Mouse (Mus musculus) Patski (cell line): Measurements from ENCODE around the gene Pot1b. TPM values are rescaled to one million over a fixed set of nuclear protein-coding genes. Genes with fewer than 3 reads are reported as not detected.

Experiments used
- ATAC-seq: fragments of 100-300 bp; one replicate; pipeline ENCODE4 v1.8.0; 2021
- CTCF ChIA-PET: fragments of 350-600 bp; sonication (Branson Sonifier 250); formaldehyde crosslinking; loops from one replicate; lab custom pipeline; 2022; ENCODE audit warnings: inconsistent platforms; lab: Charles Lee
- POLR2A ChIA-PET: fragments of 350-600 bp; sonication (Branson Sonifier 250); formaldehyde crosslinking; loops from one replicate; lab custom pipeline; 2022; ENCODE audit warnings: antibody characterized with exemption, inconsistent platforms; lab: Charles Lee
- DNase-seq: peaks from one replicate; pipeline ENCODE4 v3.0.0-alpha.2; 2011; ENCODE audit warnings: low read depth, low spot score
- H3K27me3 ChIP-seq: fragments of 371-371 bp; one replicate; pipeline ENCODE4 v1.5.1; 2021
- CTCF ChIP-seq: fragments of 100-300 bp; IDR thresholded peaks from one replicate; pipeline ENCODE4 v1.5.1; 2021
- in situ Hi-C: fragments of 300-500 bp; cut with MboI; formaldehyde crosslinking; loops from 3 replicates; pipeline ENCODE4 v1.11.1; 2018; ENCODE audit warnings: low pct_unique_long_range_greater_than_20kb, mixed read lengths
- polyA plus RNA-seq: library from polyadenylated mRNA; unstranded; gene quantifications from one replicate; pipeline ENCODE4 v1.2.3, GENCODE M21; 2021

Gene Pot1b
- polyA plus RNA-seq: 4.3 TPM

DNA sequence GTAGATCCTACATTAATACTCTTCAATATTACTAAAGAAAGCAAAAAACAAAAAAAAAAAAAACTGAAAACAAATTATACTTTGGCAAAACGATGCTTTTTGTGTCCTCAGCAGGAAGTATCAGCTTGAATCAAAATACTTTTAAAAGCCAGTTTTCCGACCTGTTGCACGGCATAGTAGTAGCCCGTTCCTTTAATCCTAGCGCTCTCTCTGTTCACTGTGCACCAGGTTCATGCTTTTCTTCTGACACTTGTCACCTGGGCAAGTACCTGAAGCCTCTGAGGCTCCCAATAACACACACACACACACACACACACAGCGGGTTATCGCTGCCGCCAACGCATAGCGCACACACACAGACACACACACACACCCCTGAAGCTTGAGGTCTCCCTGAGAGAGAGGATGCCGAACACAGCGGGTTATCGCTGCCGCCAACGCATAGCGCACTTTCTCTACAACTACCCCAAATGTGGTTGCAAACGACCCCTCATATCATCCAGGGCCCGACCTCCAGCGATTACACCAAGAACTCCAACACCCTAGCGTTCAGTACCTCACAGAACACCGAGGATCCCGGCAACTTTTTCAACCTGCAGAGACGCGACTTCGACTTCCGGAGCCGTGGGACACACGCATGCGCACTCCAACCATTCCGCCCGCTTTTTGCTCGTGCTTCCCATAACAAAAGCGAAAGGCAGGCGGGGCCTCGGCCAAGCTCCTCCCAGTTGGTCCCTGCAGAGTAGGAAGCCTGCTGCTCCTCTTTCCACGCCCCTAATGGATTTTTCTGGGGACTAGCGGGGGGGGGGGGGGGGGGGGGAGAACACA lies at the start of gene Pot1b:
Gene Pot1b (minus strand): TSS at position 645 of the 828 bp plus-strand sequence.
- peak; percentile 75 for DNase-seq
- POLR2A ChIA-PET: no interaction called here
- H3K27me3 ChIP-seq: peaks cover 10% of the 10 kb centered on the region
- in situ Hi-C loops: loop anchor here (25.0 kb wide), 1 partner anchor 300 kb away; the partner anchor contains the start of genes Mpnd and Stap2
- CTCF ChIA-PET: no interaction called here
- TF ChIP-seq CTCF: no peak
- peak; percentile 99 for ATAC-seq

DNA sequence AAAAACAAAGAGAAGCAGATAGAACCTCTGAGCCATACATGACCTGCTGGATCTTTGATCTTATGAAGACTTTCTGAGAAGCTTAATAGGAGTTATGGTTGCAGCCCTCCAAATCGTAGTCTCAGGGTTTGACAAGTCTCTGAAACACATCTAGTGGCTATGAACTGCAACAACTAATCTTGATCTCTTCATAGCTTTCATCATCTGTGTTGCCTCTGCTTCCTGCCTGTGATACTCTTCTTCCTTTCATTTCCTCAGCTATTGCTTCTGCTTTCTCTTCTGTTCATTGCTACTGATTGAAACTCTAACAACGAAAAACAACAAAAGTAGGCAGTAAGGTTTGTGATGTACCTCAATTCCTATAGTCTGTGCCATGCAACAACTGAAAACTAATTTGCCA lies 38.7 kb upstream of the Pot1b start:
- no peak for ATAC-seq
- ChIA-PET POLR2A (no interaction called here), CTCF (no interaction called here)
- H3K27me3 ChIP-seq: peaks cover 20% of the 10 kb centered on the region
- DNase-seq: no peak
- in situ Hi-C loops: no loop called here
- no peak for TF ChIP-seq CTCF

DNA sequence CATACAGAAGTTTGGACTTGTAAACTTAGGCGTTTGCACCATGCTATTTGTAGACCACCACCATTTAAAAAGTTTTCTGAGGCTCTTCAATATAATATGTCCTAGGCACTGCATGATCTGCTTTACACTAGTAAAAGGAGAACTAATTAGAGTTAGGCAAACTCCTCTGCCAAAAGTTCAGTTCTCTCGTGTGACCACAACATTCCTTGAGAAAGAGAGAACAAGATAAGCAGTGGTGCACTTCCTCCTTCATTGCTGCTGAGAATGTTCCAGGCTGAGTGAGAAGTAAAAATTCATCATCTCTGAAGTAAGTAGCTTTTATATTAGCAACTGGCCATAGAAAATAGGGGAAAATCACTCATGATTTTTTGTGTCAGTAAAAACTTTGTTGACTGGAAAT lies 37.4 kb upstream of the Pot1b start, which contains the start of gene Adgre4:
Gene Adgre4 (plus strand): TSS at position 199 of the 400 bp plus-strand sequence.
- ATAC-seq (no peak), DNase-seq (no peak)
- ChIA-PET CTCF (no interaction called here), POLR2A (no interaction called here)
- peaks cover 20% of the 10 kb centered on the region for H3K27me3 ChIP-seq
- TF ChIP-seq CTCF: no peak
- in situ Hi-C loops: no loop called here

DNA sequence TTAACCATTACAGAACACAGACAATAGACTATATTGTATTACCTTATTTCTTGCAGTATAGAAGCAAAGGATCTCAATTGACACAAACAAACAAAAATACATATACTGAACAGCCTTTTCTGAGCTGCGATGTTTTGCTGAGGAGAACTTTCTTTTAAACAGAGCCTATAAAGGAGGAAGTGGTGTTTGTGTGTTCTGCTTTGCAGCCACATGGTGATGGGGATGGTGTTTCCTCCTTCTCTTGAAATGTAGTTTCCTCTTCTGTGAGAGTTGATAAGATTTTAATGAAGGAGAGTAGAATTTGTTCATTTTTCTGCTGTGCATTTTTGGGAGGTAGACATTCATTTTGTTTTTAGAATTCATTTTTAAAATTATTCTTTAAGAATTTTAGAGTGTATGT lies 24.2 kb upstream of the Pot1b start:
- POLR2A ChIA-PET: no interaction called here
- H3K27me3 ChIP-seq: peaks cover 12% of the 10 kb centered on the region
- DNase-seq: no peak
- TF ChIP-seq CTCF: no peak
- CTCF ChIA-PET: no interaction called here
- in situ Hi-C loops: no loop called here
- no peak for ATAC-seq

DNA sequence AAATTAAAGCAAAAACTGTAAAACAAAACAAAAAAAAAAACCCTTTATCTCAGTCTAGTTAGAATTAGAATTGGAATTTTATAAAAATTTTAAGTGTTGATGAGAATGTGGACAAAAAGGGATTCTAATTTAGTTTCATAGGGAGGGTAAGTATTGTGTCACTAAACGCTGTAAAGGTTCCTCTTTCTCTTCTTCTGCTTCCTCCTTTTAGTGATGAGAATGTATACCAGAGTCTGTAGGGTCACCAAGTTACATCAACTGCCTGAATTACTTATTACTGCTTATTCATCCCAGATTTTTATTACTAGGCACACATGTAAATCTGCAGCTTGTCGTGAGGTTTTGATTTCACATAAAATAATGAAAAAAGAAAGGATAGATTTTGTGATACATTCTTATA lies 13.8 kb upstream of the Pot1b start:
- ChIA-PET POLR2A (no interaction called here), CTCF (no interaction called here)
- ATAC-seq (no peak), DNase-seq (no peak)
- no peak for TF ChIP-seq CTCF
- in situ Hi-C loops: no loop called here
- peaks cover 30% of the 10 kb centered on the region for H3K27me3 ChIP-seq

DNA sequence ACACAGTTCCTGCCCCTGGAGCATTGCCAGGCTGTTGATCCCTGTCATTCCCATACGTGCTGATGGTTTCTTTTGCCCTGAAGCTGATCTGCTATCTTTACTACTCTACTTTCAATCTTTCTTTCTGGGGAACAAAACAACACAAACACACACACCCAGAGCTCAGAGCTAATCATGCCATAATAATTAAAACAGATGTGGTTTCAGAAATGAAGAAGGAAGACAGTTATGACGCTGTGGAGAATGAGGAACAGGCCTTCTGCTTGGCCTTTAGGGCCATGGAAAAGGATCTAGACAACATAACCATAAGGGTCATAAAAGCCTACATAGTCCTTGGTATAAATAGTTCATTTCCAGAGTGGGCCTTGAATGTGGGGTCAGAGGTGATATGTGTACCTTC lies 9.8 kb upstream of the Pot1b start:
- no peak for TF ChIP-seq CTCF
- DNase-seq: no peak
- POLR2A ChIA-PET: no interaction called here
- H3K27me3 ChIP-seq: peaks cover 34% of the 10 kb centered on the region
- ATAC-seq: no peak
- in situ Hi-C loops: loop anchor here (25.0 kb wide), 1 partner anchor 290 kb away; the partner anchor contains the start of genes Mpnd and Stap2
- CTCF ChIA-PET: interaction anchor here (1.3 kb wide), 1 partner anchor 20 kb away, joined by 6 read pairs; no protein-coding TSS in a partner anchor

DNA sequence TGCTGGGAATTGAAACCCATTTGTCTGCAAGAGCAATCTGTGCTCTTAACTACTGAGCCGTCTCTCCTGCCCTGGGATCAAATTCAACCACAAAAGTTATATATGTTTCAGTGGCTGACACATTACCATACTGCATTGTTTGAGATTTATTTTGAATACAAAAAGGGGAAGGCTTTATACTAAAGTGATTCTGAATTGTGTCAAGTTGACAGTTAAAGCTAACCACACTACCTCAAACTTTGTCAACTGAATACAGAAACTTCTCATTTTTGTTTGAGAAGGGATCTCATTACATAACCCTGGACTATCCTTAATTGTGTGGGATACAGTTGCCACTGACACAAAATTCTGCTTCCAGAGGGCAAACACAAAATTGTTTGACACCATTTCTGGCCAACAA lies 8.8 kb upstream of the Pot1b start:
- DNase-seq (no peak), ATAC-seq (no peak)
- H3K27me3 ChIP-seq: peaks cover 28% of the 10 kb centered on the region
- CTCF ChIA-PET: interaction anchor here (1.3 kb wide), 1 partner anchor 19 kb away, joined by 6 read pairs; no protein-coding TSS in a partner anchor
- POLR2A ChIA-PET: no interaction called here
- in situ Hi-C loops: loop anchor here (25.0 kb wide), 1 partner anchor 291 kb away; the partner anchor contains the start of genes Mpnd and Stap2
- no peak for TF ChIP-seq CTCF

DNA sequence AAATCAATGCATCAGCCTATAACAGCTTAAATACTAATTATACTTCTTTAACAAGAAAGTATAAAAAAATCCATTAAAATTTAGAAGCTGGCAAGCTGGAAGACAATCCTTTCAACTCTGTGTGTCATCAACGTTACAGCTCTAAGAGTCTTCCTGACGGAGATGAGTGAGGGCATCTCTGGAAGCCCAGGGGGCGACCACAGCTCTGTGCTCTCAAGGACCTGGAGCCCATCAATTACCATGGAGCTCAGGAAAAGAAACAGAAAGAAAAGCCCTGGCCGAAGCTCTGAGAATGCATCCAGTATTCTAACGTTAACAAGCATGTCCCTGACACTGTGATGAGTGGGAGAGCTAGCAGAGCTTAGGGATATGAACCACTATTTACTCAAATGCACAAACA lies 9.6 kb downstream of the Pot1b start:
- in situ Hi-C loops: loop anchor here (25.0 kb wide), 1 partner anchor 309 kb away; the partner anchor contains the start of genes Mpnd and Stap2
- H3K27me3 ChIP-seq: no peaks in the 10 kb centered on the region
- POLR2A ChIA-PET: no interaction called here
- no peak for DNase-seq
- TF ChIP-seq CTCF: no peak
- no peak for ATAC-seq
- CTCF ChIA-PET: interaction anchor here (1.0 to 2.6 kb wide), 10 partner anchors 10 to 306 kb away, joined by 3 to 9 read pairs (median 3); partner anchors contain the start of genes Mpnd and Stap2

DNA sequence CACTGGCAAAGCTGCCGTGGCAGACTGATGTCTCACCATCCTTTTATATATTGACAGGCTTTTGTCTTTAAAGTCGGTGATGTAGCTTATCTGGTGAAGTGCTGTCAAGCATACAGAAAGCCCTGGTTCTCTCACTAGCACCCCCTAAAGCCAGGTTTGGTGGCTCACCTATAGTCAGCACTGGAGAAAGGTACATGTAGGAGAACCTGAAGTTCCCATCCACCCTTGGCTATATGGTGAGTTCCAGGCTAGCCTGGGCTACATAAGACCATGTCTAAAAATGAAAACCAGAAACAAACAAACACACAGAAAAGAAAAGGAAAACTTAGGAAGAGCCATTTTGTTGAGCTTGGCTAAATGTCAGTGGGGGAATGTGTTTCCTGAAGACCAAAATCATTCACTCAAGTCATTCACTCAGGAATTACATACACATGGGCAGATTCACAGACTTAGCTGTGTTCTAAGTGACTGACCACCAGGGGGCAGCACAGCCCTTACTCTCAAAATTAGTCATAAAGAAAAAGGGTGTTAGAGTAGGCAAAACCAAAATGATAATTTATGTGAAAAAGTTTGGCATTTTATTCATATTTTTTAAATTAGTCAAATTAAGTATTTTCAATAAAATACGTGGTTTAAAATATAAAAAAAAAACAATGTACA lies 10.1 kb downstream of the Pot1b start:
- ChIA-PET POLR2A (no interaction called here), CTCF (interaction anchor here (1.0 to 2.6 kb wide), 12 partner anchors 10 to 307 kb away, joined by 3 to 9 read pairs (median 3); partner anchors contain the start of genes Mpnd and Stap2)
- ATAC-seq: peak; percentile 83
- DNase-seq: peak; percentile 28
- H3K27me3 ChIP-seq: no peaks in the 10 kb centered on the region
- in situ Hi-C loops: loop anchor here (25.0 kb wide), 1 partner anchor 310 kb away; the partner anchor contains the start of genes Mpnd and Stap2
- TF ChIP-seq CTCF: peak; percentile 77

DNA sequence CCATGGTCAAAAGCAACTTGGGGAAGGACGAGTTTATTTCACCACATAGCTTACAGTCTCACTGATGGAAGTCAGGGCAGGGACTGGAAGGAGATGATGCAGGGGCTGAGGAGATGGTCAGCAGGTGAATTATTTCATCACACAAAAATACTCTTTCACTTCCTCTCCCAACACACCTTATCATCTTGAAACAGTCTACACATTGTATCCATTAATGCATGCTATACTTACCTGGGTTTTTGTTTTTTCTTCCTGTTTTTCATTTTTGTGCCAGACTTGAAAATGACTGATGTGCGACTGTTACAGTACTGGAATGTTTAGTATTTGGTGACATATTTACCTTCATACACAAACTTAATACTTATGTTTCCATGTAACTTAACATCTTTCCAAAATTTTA lies 13.0 kb downstream of the Pot1b start:
- no peak for TF ChIP-seq CTCF
- no peak for ATAC-seq
- POLR2A ChIA-PET: no interaction called here
- no peak for DNase-seq
- in situ Hi-C loops: no loop called here
- no peaks in the 10 kb centered on the region for H3K27me3 ChIP-seq
- CTCF ChIA-PET: interaction anchor here (1.5 kb wide), 1 partner anchor 26 kb away, joined by 3 read pairs; no protein-coding TSS in a partner anchor
